Mouse (Mus musculus) liver, embryonic 14.5 days (tissue): ENCODE data around the gene Nacc2. TPM values are rescaled to one million over a fixed set of nuclear protein-coding genes. Genes with fewer than 3 reads are reported as not detected.

ENCODE experiments used
- ATAC-seq: fragments of 200-750 bp; cut with Nextera tagmentation; 2 replicates; pipeline ENCODE4 v1.8.0; 2017; ENCODE audit warnings: moderate number of reproducible peaks, mild to moderate bottlenecking, moderate library complexity; ENCODE audit not compliant: insufficient read depth
- DNase-seq, 3 experiments: peaks; one replicate each; pipeline ENCODE4 v3.0.0-alpha.2; 2012 to 2013; ENCODE audit warnings: low read depth in 3 of 3, low spot score in 3 of 3
- H3K27ac ChIP-seq: fragments of 300-500 bp; sonication (generic); 2 replicates; pipeline ENCODE4 v1.5.1; 2014; ENCODE audit warnings: moderate library complexity, mild to moderate bottlenecking, control low read depth, inconsistent platforms
- H3K27me3 ChIP-seq: fragments of 300-500 bp; sonication (generic); 2 replicates; pipeline ENCODE4 v1.6.1; 2014; ENCODE audit warnings: mild to moderate bottlenecking, low read length, moderate library complexity; ENCODE audit not compliant: control insufficient read depth, insufficient read depth
- H3K36me3 ChIP-seq: fragments of 300-500 bp; sonication (generic); replicated peaks from 2 replicates; pipeline ENCODE4 v1.6.1; 2014; ENCODE audit warnings: low read depth; ENCODE audit not compliant: control insufficient read depth, insufficient read depth
- H3K4me1 ChIP-seq, 2 experiments: fragments of 200-500 bp in 1 of 2; fragments of 300-500 bp in 1 of 2; sonication (generic) in 1 of 2; replicated peaks; 2 replicates each; pipeline ENCODE4 v1.6.1; 2012 to 2014; ENCODE audit warnings: antibody characterized with exemption in 1 of 2, inconsistent platforms in 1 of 2, low read length in 1 of 2; ENCODE audit not compliant: control insufficient read depth in 2 of 2, insufficient read depth in 2 of 2
- H3K4me2 ChIP-seq: fragments of 300-500 bp; sonication (generic); 2 replicates; pipeline ENCODE4 v1.6.1; 2014; ENCODE audit warnings: low read depth, mild to moderate bottlenecking, control low read depth, moderate library complexity
- H3K4me3 ChIP-seq, 2 experiments: fragments of 200-500 bp in 1 of 2; fragments of 300-500 bp in 1 of 2; sonication (generic) in 1 of 2; 2 replicates each; pipeline ENCODE4 v1.5.1; 2012 to 2014; ENCODE audit warnings: low read depth in 2 of 2, low read length in 2 of 2, mild to moderate bottlenecking in 2 of 2, control low read depth in 1 of 2, inconsistent platforms in 1 of 2, moderate library complexity in 1 of 2; ENCODE audit not compliant: insufficient read depth in 1 of 2
- H3K9ac ChIP-seq: fragments of 300-500 bp; sonication (generic); replicated peaks from 2 replicates; pipeline ENCODE4 v1.6.1; 2014; ENCODE audit warnings: mild to moderate bottlenecking, control low read depth, moderate library complexity
- H3K9me3 ChIP-seq: fragments of 300-500 bp; sonication (generic); 2 replicates; pipeline ENCODE4 v1.6.1; 2016; ENCODE audit warnings: low read length, mixed read lengths; ENCODE audit not compliant: control insufficient read depth
- CTCF ChIP-seq: IDR thresholded peaks from 2 replicates; pipeline ENCODE4 v1.5.1; 2016; ENCODE audit warnings: antibody characterized with exemption, low read depth, control low read depth
- EP300 ChIP-seq: IDR thresholded peaks from 2 replicates; pipeline ENCODE4 v1.6.1; 2016; ENCODE audit warnings: antibody characterized with exemption, low read depth
- WGBS: fragments of 180-500 bp; shearing (Covaris S2); extraction: QIAGEN DNeasy Blood & Tissue Kit; methylation state at CpG from one replicate; pipeline ENCODE4 v1.1.7; 2014; ENCODE audit not compliant: insufficient replicate concordance; 5-methylcytosine and 5-hydroxymethylcytosine counted together
- polyA plus RNA-seq, 2 experiments: library from polyadenylated mRNA; depleted of rRNA in 1 of 2; stranded (reverse) in 1 of 2; unstranded in 1 of 2; fragments of >200 nt; fragmentation: Nextera tagmentation in 1 of 2; extraction: Ambion mirVana in 1 of 2; gene quantifications; 2 replicates each; pipeline versions ENCODE4 v1.2.1 to v1.2.3; 2012 to 2014

Gene Nacc2
- polyA plus RNA-seq, 2 experiments, result 1.4 to 2.4 TPM

- Histone ChIP-seq H3K4me1 (peaks cover 4 to 13% of the 10 kb centered on the region in 2 experiments), H3K9ac (peak overlapping the region; percentile 42), H3K4me2 (peak overlapping the region; percentile 18), H3K9me3 (no peaks in the 10 kb centered on the region), H3K27me3 (no peaks in the 10 kb centered on the region), H3K36me3 (no peaks in the 10 kb centered on the region), H3K4me3 (no peak overlapping the region), H3K27ac (peak overlapping the region; percentile 56)
- DNase-seq (no peak), ATAC-seq (peak; percentile 49; the same call in 1 of the 2 replicates)
- no peak for TF ChIP-seq EP300
- no peak for TF ChIP-seq CTCF
- WGBS, result 74% methylated on average over 1 of the region's 1 CpGs
Measured at GRCm38 (mm10) chr2:26068592-26068991, 54.4 kb downstream of the Nacc2 start.

DNA sequence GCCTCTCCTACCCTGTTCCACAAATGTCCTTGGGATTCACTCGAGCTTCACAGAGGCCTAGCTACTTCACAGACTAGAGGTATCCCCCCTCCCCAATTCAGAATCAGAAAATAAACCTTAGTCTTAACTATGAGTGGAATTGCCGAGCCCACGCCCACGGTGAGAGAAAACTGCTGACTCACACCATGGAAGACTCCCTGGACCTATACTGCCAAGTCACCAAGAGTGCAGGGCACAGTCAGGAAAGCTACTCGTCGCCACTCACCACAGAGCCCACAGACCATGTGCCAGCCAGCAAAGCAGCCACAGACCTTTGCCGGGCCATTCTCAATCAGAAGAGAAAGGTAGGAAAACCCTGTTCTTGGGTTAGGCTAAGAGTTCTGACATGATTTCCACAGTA, 54.8 kb downstream of the Nacc2 start:
- DNase-seq (peak in 2 of 3 experiments; percentile 46 to 50), ATAC-seq (peak; percentile 84)
- Histone ChIP-seq H3K36me3 (no peaks in the 10 kb centered on the region), H3K27ac (peak overlapping the region; percentile 56), H3K27me3 (no peaks in the 10 kb centered on the region), H3K9me3 (no peaks in the 10 kb centered on the region), H3K4me3 (no peak overlapping the region), H3K4me2 (peak overlapping the region; percentile 18), H3K9ac (peak overlapping the region; percentile 42), H3K4me1 (peaks cover 8 to 17% of the 10 kb centered on the region in 2 experiments)
- WGBS, result 31% methylated on average over 7 of the region's 7 CpGs
- TF ChIP-seq CTCF (no peak), EP300 (no peak)

DNA sequence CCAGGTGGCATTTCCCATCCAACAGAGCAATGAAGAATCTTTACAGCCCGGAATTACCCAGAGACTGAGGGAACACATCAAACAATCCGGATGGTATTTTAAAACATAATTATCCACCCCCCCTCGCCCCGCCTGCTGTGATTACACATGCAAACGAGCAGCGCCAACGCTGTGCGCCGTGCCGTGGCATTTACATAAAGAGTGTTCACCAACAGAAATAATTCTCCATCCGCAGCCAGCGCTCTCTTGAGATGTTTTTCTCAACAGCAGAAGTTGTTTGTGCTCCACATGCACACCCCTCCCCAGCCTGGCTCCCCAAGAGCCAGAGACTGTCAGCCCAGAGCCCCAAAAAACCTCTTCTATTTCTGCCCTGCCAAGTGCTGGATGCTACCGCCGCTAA, 56.5 kb downstream of the Nacc2 start:
- no peak overlapping the region for H3K4me3 ChIP-seq

DNA sequence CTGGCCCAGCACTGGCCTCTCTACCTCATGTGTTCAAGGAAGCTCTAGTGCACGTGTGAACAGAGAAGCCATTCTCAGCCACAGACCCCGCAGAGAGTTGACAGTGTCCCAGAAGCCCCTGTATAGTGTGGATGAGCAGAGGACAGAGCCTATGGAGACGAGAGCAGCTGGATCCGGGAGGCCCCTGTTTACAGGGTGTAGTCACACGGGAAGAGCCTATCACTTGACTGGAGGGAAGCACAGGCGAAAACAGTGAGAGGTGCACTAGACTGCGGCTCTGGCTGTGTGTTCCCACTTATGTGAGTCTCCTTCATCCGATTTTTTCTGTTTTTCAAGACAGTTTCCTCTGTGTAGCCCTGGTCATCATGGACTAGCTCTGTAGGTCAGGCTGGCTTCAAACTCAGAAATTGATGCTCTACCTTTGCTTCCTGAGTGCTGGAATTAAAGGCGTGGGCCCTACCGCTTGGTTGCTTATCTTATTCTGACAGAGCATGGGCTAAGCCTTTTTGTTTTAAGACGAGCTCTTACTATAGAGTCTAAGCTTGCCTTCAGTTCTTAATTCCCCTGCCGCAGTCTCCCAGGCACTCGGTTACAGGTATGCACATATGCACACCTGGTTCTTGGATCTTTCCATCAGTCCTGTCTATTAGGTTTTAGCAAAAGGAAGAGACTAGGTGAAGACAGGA, 60.1 kb downstream of the Nacc2 start:
- DNase-seq (no peak), ATAC-seq (peak; percentile 75)
- Histone ChIP-seq H3K9ac (peak overlapping the region; percentile 6), H3K9me3 (no peaks in the 10 kb centered on the region), H3K27me3 (no peaks in the 10 kb centered on the region), H3K4me1 (peaks cover 27 to 35% of the 10 kb centered on the region in 2 experiments), H3K4me3 (no peak overlapping the region), H3K27ac (peak overlapping the region; percentile 44), H3K4me2 (peak overlapping the region; percentile 20), H3K36me3 (no peaks in the 10 kb centered on the region)
- no peak for TF ChIP-seq EP300
- TF ChIP-seq CTCF, result no peak
- WGBS, result 37% methylated on average over 13 of the region's 13 CpGs

More for the DNA sequence above, 56.5 kb downstream of the Nacc2 start:
- DNase-seq (no peak), ATAC-seq (no peak)
- H3K9me3 ChIP-seq, result no peaks in the 10 kb centered on the region
- H3K27me3 ChIP-seq, result no peaks in the 10 kb centered on the region
- no peak overlapping the region for H3K9ac ChIP-seq
- no peaks in the 10 kb centered on the region for H3K36me3 ChIP-seq
- no peak overlapping the region for H3K27ac ChIP-seq
- TF ChIP-seq EP300 (no peak), CTCF (no peak)
- no peak overlapping the region for H3K4me2 ChIP-seq
- peaks cover 24 to 33% of the 10 kb centered on the region in 2 experiments for H3K4me1 ChIP-seq
- 78% methylated on average over 14 of the region's 14 CpGs for WGBS

DNA sequence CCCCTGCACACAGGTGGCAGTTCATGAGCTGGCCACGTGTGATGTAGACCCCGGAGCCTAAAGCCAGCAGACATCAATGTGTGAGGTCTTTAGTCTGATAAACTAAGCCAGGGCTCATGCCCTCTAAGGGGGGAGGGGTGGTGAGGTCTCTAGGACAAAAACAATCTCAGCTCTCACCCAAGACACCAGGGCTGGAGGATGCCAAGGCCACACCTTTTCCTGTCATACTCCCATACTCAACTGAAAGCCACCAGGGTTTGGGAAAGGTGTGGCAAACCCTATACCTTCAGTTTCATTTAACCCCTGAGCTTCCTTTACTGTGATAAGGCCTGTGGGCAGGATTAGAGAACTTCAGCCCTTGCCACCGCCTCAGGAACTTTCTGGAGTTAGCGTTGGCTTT, 60.8 kb downstream of the Nacc2 start:
- Histone ChIP-seq H3K4me1 (peaks cover 27 to 32% of the 10 kb centered on the region in 2 experiments), H3K4me2 (peak overlapping the region; percentile 20), H3K9ac (no peak overlapping the region; the same call in 1 of the 2 replicates), H3K27me3 (no peaks in the 10 kb centered on the region), H3K9me3 (no peaks in the 10 kb centered on the region), H3K27ac (peak overlapping the region; percentile 32), H3K36me3 (no peaks in the 10 kb centered on the region), H3K4me3 (no peak overlapping the region)
- 38% methylated on average over 4 of the region's 4 CpGs for WGBS
- ATAC-seq, result peak; percentile 17; the same call in 1 of the 2 replicates
- TF ChIP-seq EP300, result no peak
- TF ChIP-seq CTCF, result no peak
- DNase-seq, result no peak
